Mouse (Mus musculus) left cerebral cortex, adult 8-10 months (tissue): Measurements from ENCODE around the gene Dbp. TPM values are rescaled to one million over a fixed set of nuclear protein-coding genes. Genes with fewer than 3 reads are reported as not detected.
A peak's percentile ranks its signal among the peaks of the same experiment; 100 is the strongest.
"Not testable (repeated sequence)": the region's sequence is repeated elsewhere in the genome, so short reads cannot be mapped to it uniquely, and the experiment has no call there.

Experiments
- DNase-seq, 2 experiments: peaks; one replicate each; pipeline ENCODE4 v3.0.0; 2022; ENCODE audit warnings: low spot score in 2 of 2
- total RNA-seq, 4 experiments: library from RNA; stranded (reverse); gene quantifications; 2 replicates each; pipeline ENCODE4 v1.2.4; 2022

Gene Dbp
- 100 to 1,000 TPM; 164 to 236 (median 186) TPM for total RNA-seq

DNA sequence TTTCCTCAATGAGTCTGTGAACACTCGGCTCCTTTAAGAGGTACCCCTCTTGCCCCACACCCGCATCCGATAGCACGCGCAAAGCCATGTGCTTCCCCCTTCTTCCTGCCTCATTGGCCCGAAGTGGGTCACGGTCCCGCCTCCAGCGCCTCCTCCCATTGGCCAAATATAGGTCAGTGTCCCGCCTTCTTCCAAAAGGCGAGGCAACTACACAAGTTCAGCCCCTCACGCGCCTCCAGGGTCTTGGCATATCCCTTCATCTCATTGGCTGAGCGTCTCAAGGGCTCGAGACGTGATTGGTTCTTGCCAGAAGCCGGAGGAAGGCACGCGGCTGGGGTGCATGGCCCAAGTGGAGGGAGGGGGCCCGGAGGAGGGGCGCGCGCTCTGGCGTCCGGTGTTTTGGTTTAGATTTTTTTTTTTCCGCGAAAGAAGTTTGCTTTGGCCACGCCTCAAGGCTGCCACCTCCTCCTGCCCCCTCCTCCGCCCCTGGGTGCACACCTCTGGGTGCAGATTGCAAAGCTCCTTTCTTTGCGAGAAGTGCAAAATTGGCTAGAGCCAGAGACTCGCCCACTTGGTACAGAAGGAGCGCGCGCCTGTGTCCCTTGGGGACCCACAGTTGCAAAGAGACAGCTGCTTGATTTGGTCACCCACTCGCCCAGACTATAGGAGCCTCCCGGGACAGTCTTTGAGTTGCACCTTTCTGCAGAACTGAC lies at the start of gene Dbp:
Gene Dbp, plus strand, starts transcription at position 359 of the 713 bp plus-strand sequence.
- DNase-seq = peak; percentile 97 to 100

- no peak for DNase-seq
Measured at GRCm38 (mm10) chr7:45660746-45661478, 44.0 kb upstream of the Dbp start.

DNA sequence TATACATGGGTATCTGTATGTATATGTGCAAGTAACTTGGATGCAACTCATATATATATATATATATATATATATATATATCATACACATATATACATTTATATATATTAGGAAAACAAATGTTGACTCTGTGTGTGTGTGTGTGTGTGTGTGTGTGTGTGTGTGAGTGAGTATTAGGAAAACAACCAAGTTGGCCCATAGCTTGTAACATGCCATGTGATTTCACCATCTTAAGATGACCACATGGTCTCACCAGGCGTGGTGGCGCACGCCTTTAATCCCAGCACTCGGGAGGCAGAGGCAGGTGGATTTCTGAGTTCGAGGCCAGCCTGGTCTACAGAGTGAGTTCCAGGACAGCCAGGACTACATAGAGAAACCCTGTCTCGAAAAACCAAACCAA lies 43.2 kb upstream of the Dbp start:
- not testable (repeated sequence) for DNase-seq

DNA sequence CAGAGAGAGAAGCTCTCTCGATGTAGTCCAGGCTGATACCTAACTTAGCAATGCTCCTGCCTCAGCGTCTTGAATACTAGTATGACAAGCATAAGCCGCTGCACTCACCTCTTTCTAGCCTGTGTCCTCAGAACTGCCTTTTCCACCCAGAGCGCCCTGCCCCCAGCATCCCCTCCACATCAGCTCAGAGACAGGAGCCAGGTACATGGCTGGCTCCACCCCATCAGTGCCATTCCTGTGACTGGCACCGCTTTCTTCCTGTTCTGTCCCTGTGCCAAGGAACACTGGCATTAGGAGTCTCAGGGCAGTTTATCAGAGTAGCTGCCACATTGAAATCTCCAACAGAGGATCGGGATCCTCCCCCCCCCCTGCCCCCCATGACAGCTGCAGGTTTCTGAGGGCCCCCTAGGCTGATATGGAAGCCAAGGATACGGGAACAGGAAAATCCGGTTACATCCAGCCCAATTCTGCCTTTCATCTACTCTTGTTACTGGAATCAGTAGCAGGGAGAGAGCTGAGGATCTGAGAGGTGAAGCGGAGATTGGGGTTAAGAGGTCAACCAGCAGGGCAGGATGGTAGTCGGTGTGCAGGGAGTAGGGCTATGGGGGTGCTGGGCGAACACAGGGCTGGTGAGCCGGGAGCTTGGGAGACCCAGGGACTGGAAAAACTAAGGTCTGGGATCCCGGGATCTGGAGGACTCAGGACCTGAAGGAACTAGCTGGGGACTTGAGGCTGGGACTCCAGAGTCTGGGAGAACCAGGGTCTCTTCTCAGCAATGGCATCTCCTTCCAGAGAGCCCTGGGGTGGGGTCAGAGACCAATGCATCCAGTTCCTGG lies 39.4 kb upstream of the Dbp start:
- no peak for DNase-seq

GRCm38 (mm10) chr7:45666161-45666560 lies 38.7 kb upstream of the Dbp start, which contains the start of gene Fut2:
TSS of gene Fut2 (minus strand) at chr7:45666394.
- DNase-seq = no peak

DNA sequence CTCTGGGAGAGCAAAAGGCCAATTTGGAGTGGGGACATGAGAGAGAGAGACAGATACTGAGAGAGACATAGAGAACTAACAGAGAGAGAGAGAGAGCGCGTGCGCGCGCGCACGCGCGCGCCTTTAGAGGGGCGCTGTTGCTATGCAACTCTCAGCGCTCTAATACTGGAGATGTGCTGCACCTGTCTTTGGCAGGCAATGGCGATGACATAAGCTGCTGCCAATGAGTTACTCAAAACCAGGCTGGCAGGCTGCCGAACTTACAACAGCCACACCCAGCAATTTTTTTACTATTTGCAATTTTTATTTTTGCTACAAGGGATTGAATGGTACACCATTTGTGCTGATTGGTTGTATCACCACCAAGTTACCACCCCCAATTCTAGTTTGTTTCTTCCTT lies 37.1 kb upstream of the Dbp start:
- no peak for DNase-seq

DNA sequence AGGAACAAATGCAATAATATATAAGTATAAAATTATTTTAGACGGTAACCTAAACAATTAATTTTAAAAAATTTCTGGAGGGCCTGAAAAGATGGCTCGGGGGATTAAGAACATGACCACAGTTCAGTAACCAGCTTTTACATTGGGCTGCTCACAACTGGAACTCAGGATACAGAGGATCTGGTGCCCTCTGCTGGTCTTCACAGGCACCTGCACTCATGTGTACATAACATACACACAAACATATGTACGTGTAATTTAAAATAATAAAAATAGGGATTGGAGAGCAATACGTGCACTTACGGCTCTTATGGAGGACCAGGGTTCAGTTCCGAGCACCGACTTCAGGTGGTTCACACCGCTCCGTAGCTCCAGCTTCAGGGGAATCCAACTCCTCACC lies 36.0 kb upstream of the Dbp start:
- DNase-seq = no peak

GRCm38 (mm10) chr7:45677627-45678295 lies 27.1 kb upstream of the Dbp start:
- no peak for DNase-seq

GRCm38 (mm10) chr7:45678513-45678912 lies 26.4 kb upstream of the Dbp start:
- DNase-seq = no peak

DNA sequence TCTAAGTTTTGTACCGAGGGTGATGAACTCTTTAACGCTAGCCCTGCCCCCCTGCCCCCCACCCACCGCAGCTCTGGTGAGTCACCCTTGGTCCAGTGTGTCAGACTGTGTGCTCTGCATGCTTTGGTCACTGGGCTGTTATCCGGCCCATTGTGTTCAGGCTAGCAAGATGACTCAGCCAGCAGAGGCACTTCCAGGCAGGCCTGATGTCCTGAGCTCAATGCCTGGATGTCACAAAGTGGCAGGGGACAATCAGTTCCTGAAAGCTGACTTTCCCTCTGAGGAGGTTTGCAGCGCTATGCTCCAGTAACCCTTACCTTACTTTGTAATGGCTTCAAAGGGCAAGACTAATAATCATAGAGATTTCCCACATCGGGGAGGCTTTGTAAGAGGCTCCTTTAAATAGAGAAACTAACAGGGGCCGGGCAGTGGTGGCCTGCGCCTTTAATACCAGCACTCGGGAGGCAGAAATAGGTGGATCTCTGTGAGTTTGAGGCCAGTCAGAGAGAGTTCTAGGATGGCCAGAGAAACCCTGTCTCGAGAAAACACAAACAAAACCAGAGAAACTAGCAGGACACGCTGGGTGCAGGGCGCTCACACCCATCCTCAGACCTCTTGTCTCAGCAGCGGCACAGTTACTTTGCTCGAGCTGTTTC lies 24.8 kb upstream of the Dbp start:
- DNase-seq = no peak

DNA sequence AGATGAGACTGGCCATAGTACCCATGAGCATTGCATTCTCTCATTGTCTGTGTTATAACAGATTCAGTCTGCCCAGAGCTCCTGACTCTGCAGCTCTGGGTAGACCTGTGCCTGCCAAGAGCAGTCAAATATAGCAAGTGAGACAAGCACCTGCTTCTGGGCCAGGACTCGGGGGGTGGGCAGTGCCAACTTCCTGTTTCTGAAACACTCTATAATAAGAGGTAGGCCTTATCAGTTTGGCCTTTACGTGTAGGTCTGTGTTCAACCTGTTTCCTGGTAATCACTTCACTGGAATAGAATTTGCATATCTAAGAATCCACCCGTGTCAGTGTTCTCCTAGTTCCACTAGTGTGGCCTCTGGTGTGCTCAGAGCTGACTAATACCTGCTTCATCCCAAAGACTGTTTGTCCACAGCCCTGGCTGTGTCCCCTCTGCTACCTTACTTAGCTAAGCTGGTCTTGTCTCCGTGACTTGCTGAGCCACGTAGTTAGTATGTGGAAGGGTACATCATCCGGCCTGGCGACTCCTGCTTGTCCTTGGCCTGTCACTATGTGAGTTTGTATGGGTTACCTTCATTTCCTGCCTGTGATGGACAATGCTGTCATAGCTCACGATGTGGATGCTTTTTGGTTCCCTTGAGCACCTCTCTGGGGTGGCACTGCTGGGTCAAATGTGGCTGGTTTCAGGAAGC lies 23.7 kb upstream of the Dbp start:
- no peak for DNase-seq

- DNase-seq = peak; percentile 46 to 73
Measured at GRCm38 (mm10) chr7:45682144-45683126, 22.5 kb upstream of the Dbp start.

GRCm38 (mm10) chr7:45683396-45684050 lies 21.4 kb upstream of the Dbp start, which contains the start of gene Ntn5:
TSS of gene Ntn5 (plus strand) at chr7:45684022.
- DNase-seq = no peak

- DNase-seq = no peak
Measured at GRCm38 (mm10) chr7:45685811-45686210, 19.1 kb upstream of the Dbp start.

DNA sequence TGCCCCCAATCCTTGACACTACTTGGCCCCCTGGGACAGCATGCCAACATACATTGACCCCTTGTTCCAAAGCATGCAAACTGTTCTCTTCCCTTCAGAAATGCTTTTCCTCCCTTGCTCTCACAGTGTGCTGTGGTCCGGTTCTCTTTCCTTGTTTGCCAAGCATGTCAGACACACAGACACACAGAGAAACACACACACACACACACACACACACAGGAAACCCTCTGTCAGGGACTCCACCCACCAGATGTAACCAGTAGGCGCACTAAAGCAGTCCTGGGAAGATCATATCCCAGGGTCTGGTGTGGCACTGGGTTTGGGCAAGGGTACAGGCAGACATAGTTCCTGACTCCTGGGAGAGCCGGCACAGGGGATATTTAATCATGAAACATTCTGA lies 18.0 kb upstream of the Dbp start:
- DNase-seq = no peak

GRCm38 (mm10) chr7:45689099-45689498 lies 15.8 kb upstream of the Dbp start:
- no peak for DNase-seq

GRCm38 (mm10) chr7:45689800-45690199 lies 15.1 kb upstream of the Dbp start:
- no peak for DNase-seq

GRCm38 (mm10) chr7:45692364-45692763 lies 12.5 kb upstream of the Dbp start:
- no peak for DNase-seq
